Mouse (Mus musculus) retina, postnatal 1 day (tissue): Measurements from ENCODE around the gene Chek2.

Experiments used
- DNase-seq: peaks from one replicate; pipeline ENCODE4 v3.0.0-alpha.2; 2012

Chek2 gene

DNA sequence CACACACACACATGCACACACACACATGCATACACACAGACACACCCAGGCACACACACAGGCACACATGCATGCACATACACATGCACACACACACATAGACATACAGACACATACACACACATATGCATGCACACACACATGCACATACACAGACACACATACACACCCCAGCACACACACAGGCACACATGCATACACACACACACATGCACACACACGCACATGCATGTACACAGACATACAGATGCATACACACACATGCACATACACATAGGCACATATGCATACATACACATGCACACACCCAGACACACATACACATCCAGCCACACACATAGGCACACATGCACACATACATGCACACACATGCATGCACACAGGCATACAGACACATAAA, 66.9 kb downstream of the Chek2 start:
- DNase-seq, result no peak

DNA sequence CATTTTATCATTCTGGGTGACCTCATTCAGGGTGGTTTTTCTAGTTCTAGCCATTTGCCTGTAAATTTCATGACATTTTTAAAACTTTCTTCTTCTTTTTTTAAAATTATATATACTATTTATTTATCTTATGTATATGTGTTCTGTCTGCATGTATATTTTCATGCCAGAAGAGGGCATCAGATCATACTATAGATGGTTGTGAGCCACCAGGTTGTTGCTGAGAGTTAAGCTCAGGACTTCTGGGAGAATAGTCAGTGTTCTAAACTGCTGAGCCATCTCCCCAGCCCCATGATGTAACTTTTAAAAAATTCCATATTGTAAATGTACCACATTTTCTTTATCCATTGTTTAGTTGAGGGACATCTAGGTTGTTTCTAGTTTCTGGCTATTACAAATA, 69.1 kb downstream of the Chek2 start:
- DNase-seq, result peak; percentile 9

DNA sequence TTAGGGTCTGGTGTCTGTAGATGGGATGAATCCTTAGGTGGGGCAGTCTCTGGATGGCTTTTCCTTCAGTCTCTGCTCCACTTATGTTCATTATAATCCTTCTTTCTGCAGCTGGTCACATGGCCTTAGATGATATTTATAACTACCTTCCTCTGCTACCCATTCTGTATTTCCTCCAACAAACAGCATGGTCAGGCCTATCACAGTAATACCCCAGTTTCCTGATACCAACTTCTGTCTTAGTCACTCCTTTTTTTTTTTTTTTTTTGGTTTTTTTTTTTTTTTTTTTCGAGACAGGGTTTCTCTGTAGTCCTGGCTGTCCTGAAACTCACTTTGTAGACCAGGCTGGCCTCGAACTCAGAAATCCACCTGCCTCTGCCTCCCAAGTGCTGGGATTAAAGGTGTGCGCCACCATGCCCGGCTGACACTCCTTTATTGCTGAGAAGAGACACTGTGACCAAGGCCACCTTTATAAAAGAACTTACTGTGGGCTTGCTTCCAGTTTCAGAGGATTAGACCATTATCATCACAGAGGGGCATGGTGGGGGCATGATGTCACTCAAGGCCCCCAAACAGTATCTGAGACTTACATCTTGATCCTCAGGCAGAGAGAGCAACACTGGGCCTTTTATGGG, 70.3 kb downstream of the Chek2 start:
- no peak for DNase-seq

DNA sequence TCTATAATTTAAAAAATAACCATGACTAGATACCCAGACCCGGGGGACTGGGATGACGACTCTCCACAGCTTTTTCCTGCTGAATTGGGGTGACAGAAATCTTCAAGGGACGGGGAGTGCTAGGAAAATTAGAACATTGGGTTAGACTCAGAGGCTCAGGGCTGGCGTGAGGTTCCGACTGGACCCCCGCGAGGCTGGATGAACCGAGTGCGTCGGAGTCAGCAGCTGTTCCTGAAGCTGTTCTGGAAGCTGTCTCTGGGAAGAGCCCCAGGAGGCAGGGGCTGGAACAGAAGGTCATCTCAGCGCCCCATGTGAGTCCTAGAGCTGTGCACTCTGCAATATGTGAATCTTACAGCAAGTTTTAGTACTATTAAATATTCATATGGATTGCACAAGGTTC, 75.1 kb downstream of the Chek2 start:
- no peak for DNase-seq

DNA sequence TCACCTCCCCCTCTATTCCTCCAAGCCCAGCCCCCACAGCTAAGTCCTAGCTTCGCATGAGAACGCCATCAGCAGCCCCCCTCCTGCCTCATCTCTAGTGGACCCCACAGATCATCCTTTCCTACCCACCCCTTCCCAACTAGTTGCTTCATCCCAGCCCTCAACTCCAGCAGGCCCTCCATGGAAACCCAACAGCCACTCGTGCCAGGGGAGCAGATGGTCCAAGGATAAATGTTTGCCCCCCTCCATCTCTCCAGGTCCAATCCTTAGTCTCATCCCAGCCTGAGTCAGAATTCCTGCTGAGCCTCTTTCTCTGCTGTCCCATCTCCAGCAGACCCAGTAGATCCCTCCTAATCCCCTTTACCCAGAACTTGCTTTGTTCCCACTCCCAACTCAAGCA, 76.5 kb downstream of the Chek2 start:
- DNase-seq, result no peak

DNA sequence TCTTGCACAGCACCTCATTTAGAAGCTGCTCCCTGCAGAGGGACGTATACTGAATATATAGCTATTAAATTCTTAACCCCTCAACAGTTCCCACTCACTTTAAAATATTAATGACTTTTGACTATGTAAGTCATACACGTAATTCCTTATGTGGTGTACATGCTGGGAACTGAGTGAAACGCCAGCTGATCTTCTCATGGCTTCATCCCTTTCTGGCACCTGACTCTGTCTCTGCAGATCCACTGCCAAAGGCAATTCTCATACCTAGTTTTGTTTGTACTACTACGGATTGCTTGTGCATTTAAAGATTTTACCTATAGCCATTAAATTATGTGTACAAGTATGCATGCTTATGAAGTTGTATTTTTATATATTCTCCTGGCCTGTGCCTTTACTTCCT, 79.8 kb downstream of the Chek2 start:
- DNase-seq, result no peak

DNA sequence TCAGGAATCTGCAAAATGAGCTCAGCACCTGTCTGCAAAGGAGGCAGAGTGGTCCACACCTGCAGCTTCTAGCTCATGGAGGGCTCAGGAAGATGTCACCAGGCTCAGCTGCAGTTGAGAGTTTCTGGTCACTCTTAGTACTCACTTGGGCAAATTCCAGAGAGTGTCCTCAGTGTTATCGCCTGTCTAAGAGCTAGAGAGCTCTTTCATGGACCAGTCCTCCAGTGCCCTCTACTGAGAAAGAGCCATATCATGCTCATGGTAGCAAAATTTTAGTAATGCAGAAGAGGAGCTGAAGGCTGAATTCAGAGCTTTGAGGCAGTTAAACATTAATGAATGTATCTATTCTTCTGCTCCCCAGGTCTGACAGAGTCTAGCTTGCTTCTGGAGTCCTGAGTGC, 83.6 kb downstream of the Chek2 start:
- peak; percentile 20 for DNase-seq
